Mouse (Mus musculus) hindbrain, embryonic 11.5 days (tissue): ENCODE measurements around the gene Tsc2. TPM values are rescaled to one million over a fixed set of nuclear protein-coding genes. Genes with fewer than 3 reads are reported as not detected.

Experiments used
- ATAC-seq: fragments of 200-750 bp; cut with Nextera tagmentation; 2 replicates; pipeline ENCODE4 v1.8.0; 2017; ENCODE audit warnings: mild to moderate bottlenecking, moderate TSS enrichment, moderate library complexity; ENCODE audit not compliant: low FRiP score
- DNase-seq: peaks from one replicate; pipeline ENCODE4 v3.0.0-alpha.2; 2015; ENCODE audit warnings: low spot score
- H3K27ac ChIP-seq: fragments of 300-500 bp; sonication (generic); 2 replicates; pipeline ENCODE4 v1.5.1; 2014; ENCODE audit warnings: mild to moderate bottlenecking, low read depth, low read length
- H3K27me3 ChIP-seq: fragments of 300-500 bp; sonication (generic); 2 replicates; pipeline ENCODE4 v1.6.1; 2014; ENCODE audit warnings: mild to moderate bottlenecking, low read length, moderate library complexity, mixed read lengths; ENCODE audit not compliant: control insufficient read depth, insufficient read depth
- H3K36me3 ChIP-seq: fragments of 300-500 bp; sonication (generic); 2 replicates; pipeline ENCODE4 v1.6.1; 2014; ENCODE audit warnings: mild to moderate bottlenecking, low read length, moderate library complexity, mixed read lengths; ENCODE audit not compliant: control insufficient read depth, insufficient read depth
- H3K4me1 ChIP-seq: fragments of 300-500 bp; sonication (generic); replicated peaks from 2 replicates; pipeline ENCODE4 v1.6.1; 2014; ENCODE audit warnings: low read length, mixed read lengths; ENCODE audit not compliant: control insufficient read depth, insufficient read depth
- H3K4me2 ChIP-seq: fragments of 300-500 bp; sonication (generic); replicated peaks from 2 replicates; pipeline ENCODE4 v1.6.1; 2014; ENCODE audit warnings: mild to moderate bottlenecking, low read depth, low read length
- H3K4me3 ChIP-seq: fragments of 300-500 bp; sonication (generic); 2 replicates; pipeline ENCODE4 v1.5.1; 2014; ENCODE audit warnings: low read depth, low read length
- H3K9ac ChIP-seq: fragments of 300-500 bp; sonication (generic); 2 replicates; pipeline ENCODE4 v1.6.1; 2014; ENCODE audit warnings: low read depth, low read length
- H3K9me3 ChIP-seq: fragments of 300-500 bp; sonication (generic); 2 replicates; pipeline ENCODE4 v1.6.1; 2016; ENCODE audit warnings: low read length; ENCODE audit not compliant: control insufficient read depth
- WGBS: fragments of 180-500 bp; shearing (Covaris S2); extraction: QIAGEN DNeasy Blood & Tissue Kit; methylation state at CpG from one replicate; pipeline ENCODE4 v1.1.7; 2014; 5-methylcytosine and 5-hydroxymethylcytosine counted together
- polyA plus RNA-seq: library from polyadenylated mRNA; unstranded; fragments of >200 nt; fragmentation: Nextera tagmentation; extraction: Ambion mirVana; gene quantifications from 2 replicates; pipeline ENCODE4 v1.2.1, GENCODE M21; 2014

Gene Tsc2
- polyA plus RNA-seq, 1 experiment from 2014 or later = 53.6 TPM

- H3K4me2 ChIP-seq = no peak overlapping the region
- H3K9ac ChIP-seq = no peak overlapping the region
- ATAC-seq (no peak), DNase-seq (no peak)
- no peaks in the 10 kb centered on the region for H3K9me3 ChIP-seq
- no peak overlapping the region for H3K27ac ChIP-seq
- peaks cover 28% of the 10 kb centered on the region; the same call in 1 of the 2 replicates for H3K36me3 ChIP-seq
- 88% methylated on average over 14 of the region's 14 CpGs for WGBS
- H3K27me3 ChIP-seq = no peaks in the 10 kb centered on the region
- no peak overlapping the region for H3K4me3 ChIP-seq
- H3K4me1 ChIP-seq = no peaks in the 10 kb centered on the region
Measured at GRCm38 (mm10) chr17:24617561-24618194, 14.8 kb downstream of the Tsc2 start.

GRCm38 (mm10) chr17:24610711-24611110 is 21.7 kb downstream of the Tsc2 start:
- Histone ChIP-seq H3K27ac (no peak overlapping the region), H3K27me3 (no peaks in the 10 kb centered on the region), H3K9me3 (no peaks in the 10 kb centered on the region), H3K4me1 (no peaks in the 10 kb centered on the region), H3K36me3 (0 out of 2 replicates have a peak, but pooled peaks cover 5% of the 10 kb centered on the region), H3K9ac (no peak overlapping the region), H3K4me3 (no peak overlapping the region), H3K4me2 (no peak overlapping the region)
- ATAC-seq = no peak
- no peak for DNase-seq
- WGBS = 90% methylated on average over 2 of the region's 2 CpGs

DNA sequence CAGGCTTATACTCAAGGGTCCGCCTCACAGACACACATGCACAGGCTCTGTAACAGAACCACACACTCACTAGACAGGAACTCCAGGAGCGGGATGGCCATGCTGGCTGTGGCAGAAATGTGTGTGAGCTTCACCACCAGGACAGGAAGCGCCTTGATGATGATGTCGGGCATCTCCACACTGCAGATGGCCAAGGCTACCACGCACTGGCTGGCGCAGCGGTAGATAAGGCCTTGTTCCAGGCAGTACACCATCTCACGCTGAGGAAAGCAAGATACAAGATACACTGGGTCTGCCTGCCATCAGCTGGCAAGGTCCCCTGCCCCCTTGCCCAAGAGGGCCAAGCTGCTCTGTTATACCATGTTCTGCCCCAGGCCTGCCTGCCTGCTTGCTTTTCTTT is 23.6 kb downstream of the Tsc2 start:
- Histone ChIP-seq H3K4me1 (no peaks in the 10 kb centered on the region), H3K36me3 (peaks cover 3% of the 10 kb centered on the region; the same call in 1 of the 2 replicates), H3K9ac (no peak overlapping the region), H3K4me2 (no peak overlapping the region), H3K27ac (no peak overlapping the region), H3K9me3 (no peaks in the 10 kb centered on the region), H3K4me3 (no peak overlapping the region), H3K27me3 (no peaks in the 10 kb centered on the region)
- ATAC-seq (no peak), DNase-seq (no peak)
- 94% methylated on average over 8 of the region's 8 CpGs for WGBS

DNA sequence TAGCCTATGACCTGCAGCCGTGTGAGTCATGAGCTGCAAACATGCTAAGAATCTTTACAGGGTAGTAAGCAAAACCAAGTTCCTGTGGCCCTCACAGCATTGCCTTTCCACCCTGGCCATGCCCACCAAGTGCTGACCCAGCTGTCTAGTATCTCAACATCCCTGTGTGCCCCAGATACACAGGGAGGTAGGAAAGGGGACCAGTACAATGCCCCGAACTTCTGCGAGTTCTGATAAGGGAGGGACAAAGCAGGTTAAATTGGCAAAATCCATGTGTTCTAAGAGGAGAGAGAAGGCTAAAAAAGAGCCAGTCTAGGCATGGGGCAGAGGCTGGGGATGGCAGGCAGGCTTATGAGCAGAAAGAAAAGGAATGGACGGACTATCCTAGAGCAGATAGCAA is 24.1 kb downstream of the Tsc2 start:
- no peaks in the 10 kb centered on the region for H3K4me1 ChIP-seq
- H3K27ac ChIP-seq = no peak overlapping the region
- no peaks in the 10 kb centered on the region for H3K9me3 ChIP-seq
- no peak overlapping the region for H3K9ac ChIP-seq
- no peak for DNase-seq
- peaks cover 3% of the 10 kb centered on the region; the same call in 1 of the 2 replicates for H3K36me3 ChIP-seq
- H3K4me2 ChIP-seq = no peak overlapping the region
- ATAC-seq = no peak
- H3K27me3 ChIP-seq = no peaks in the 10 kb centered on the region
- 91% methylated on average over 4 of the region's 4 CpGs for WGBS
- H3K4me3 ChIP-seq = no peak overlapping the region

DNA sequence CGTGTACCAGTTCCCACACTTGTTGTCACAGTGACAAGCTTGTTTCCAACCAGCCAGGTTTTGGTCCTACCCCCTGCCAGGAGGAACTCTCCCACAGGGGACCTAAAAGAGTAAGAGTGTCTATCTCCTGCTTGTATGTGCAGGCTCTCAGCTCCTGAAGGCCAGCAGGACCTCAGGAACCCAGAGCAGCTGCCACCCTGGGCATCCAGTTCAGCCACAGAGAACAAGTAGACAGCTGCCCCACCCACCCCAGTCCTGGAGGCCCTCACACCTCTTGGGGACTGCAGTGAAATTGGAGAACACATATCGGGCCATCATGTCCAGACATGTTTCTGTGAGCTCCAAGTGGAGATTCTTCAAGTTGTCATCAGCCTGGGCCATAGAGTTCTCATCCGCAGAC is 27.9 kb downstream of the Tsc2 start:
- Histone ChIP-seq H3K9me3 (no peaks in the 10 kb centered on the region), H3K4me3 (no peak overlapping the region), H3K36me3 (peaks cover 3% of the 10 kb centered on the region; the same call in 1 of the 2 replicates), H3K27me3 (no peaks in the 10 kb centered on the region), H3K4me1 (no peaks in the 10 kb centered on the region), H3K9ac (no peak overlapping the region), H3K27ac (no peak overlapping the region), H3K4me2 (no peak overlapping the region)
- DNase-seq (no peak), ATAC-seq (no peak)
- WGBS = 95% methylated on average over 3 of the region's 3 CpGs

DNA sequence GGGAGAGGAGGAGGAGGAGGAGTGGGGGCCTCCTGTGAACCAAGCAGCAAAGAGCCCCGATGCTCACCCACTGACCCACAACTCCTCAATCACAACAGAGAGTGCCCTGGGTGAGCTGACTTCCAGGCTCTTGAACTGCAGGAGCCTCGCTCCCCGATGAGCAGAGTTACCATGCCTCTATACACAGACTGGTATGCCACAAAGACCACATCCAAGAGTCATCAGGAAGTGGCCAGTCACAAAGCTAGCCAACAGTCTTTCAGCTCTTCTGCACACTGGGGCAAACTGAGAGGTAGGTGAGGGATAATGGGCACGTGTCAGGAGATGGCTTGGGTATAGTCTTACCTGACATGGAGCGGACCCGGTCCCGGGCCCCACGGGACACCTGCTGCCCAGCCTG is 28.5 kb downstream of the Tsc2 start:
- Histone ChIP-seq H3K27ac (no peak overlapping the region), H3K4me2 (no peak overlapping the region), H3K27me3 (no peaks in the 10 kb centered on the region), H3K9me3 (no peaks in the 10 kb centered on the region), H3K9ac (no peak overlapping the region), H3K4me1 (no peaks in the 10 kb centered on the region), H3K4me3 (no peak overlapping the region), H3K36me3 (peaks cover 3% of the 10 kb centered on the region; the same call in 1 of the 2 replicates)
- no peak for DNase-seq
- ATAC-seq = no peak
- WGBS = 91% methylated on average over 8 of the region's 8 CpGs

DNA sequence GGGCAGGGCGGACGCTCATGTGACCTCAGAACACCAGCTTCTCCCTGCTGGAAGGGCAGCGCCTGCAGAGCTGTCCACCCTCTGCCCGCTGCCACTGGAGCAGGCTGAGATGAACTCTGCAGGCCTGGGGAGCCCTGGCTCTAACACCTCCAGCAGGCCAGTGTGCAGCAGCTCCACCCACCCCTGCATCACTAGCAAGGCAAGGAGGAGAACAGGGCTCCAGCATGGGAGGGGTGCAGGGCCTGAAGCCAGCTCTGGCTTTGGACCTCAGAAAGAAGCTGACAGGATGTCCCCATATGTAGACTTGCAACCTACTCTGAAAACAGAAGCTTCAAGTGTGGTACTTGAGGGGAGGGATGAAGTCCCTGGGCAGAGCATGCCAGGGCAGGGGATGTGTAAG is 31.9 kb downstream of the Tsc2 start:
- H3K36me3 ChIP-seq = peaks cover 13% of the 10 kb centered on the region
- WGBS = 87% methylated on average over 4 of the region's 4 CpGs

DNA sequence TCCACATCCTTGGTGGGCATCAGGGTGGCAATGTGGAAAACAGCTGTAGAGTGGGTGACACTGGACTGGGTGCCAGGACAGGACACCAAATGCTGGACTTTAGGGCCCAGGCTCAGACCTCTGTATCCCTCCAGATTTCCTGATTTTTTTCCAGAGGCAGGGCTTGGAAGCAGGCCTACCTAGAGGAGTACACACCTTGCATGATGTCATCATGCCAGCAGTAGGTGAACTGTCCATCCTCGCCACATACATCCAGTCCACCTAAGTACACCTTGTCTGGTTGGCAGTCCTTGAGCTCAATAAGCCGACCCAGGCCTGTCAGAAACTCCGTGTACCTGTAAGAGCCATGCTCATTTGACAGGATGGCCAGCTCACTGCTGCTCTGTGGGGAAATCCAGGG is 34.4 kb downstream of the Tsc2 start:
- Histone ChIP-seq H3K27me3 (no peaks in the 10 kb centered on the region), H3K9ac (no peak overlapping the region), H3K27ac (no peak overlapping the region), H3K4me1 (no peaks in the 10 kb centered on the region), H3K36me3 (peaks cover 17% of the 10 kb centered on the region), H3K9me3 (no peaks in the 10 kb centered on the region), H3K4me3 (no peak overlapping the region), H3K4me2 (no peak overlapping the region)
- no peak for DNase-seq
- no peak for ATAC-seq
- WGBS = 96% methylated on average over 3 of the region's 3 CpGs

More for the DNA sequence above, 31.9 kb downstream of the Tsc2 start:
- DNase-seq (no peak), ATAC-seq (no peak)
- Histone ChIP-seq H3K4me1 (no peaks in the 10 kb centered on the region), H3K27ac (no peak overlapping the region), H3K4me3 (no peak overlapping the region), H3K9ac (no peak overlapping the region), H3K27me3 (no peaks in the 10 kb centered on the region), H3K4me2 (no peak overlapping the region), H3K9me3 (no peaks in the 10 kb centered on the region)

GRCm38 (mm10) chr17:24596471-24597183 is 35.8 kb downstream of the Tsc2 start:
- Histone ChIP-seq H3K9ac (no peak overlapping the region), H3K4me3 (no peak overlapping the region), H3K27ac (no peak overlapping the region), H3K36me3 (peaks cover 17% of the 10 kb centered on the region), H3K27me3 (no peaks in the 10 kb centered on the region), H3K4me2 (no peak overlapping the region), H3K4me1 (no peaks in the 10 kb centered on the region), H3K9me3 (no peaks in the 10 kb centered on the region)
- DNase-seq = no peak
- ATAC-seq = no peak
- WGBS = 91% methylated on average over 19 of the region's 19 CpGs
